ENCODE assay signal across 24 mouse cellular contexts in the genomic region with DNA sequence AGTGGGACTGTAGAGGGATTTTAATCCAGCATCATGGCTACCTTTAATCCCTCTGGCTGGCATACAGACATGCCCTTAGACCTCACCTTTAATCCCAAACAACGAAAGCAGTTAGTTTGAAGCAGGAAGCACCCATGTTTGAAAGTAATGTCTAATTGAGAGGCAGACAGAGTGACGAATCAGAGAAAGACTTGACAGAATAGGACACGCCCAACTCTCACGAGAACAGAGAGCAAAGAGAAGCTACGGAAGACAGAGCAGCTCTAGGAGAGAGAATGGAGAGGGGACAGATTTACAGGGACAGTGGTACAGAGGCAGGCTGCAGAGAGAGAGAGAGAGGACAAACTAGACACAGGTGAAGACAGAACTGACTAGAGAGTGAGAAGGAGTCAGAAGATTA. TPM values are rescaled to one million over a fixed set of nuclear protein-coding genes. Genes with fewer than 3 reads are reported as not detected.
DNase-seq lines count a peak whose midpoint lies in the region; TF ChIP-seq lines count a peak whose summit lies in the region.
"Had no signal": no experiment of that assay in that cellular context is flagged by ENCODE, and none has a peak within 500 bp of the region (broad histone marks: within the 10 kb centered on the region; RNA-seq: fewer than 3 reads in every experiment).

No protein-coding gene starts in this region.

- H3K36me3 ChIP-seq in E14TG2a.4 (ENCODE audit: insufficient read depth, low read length) (no peaks in the 10 kb centered on the region), ES-E14 (ENCODE audit: control insufficient read depth, insufficient read depth, low read length, poor library complexity, severe bottlenecking) (no peaks in the 10 kb centered on the region)
- H3K36me3 ChIP-seq: embryonic facial prominence, embryonic 10.5 days; embryonic facial prominence, embryonic 12.5 days; forebrain, embryonic 15.5 days had no signal

- H3K27ac ChIP-seq in ES-E14 (ENCODE audit: insufficient read depth, low read depth, low read length, poor library complexity, severe bottlenecking): no peak overlapping the region; the same call in 1 of the 2 replicates
- H3K27ac ChIP-seq in left cerebral cortex, adult 2 months: no peak overlapping the region
- H3K27ac ChIP-seq: embryonic facial prominence, embryonic 10.5 days; embryonic facial prominence, embryonic 12.5 days; forebrain, embryonic 13.5 days; forebrain, embryonic 15.5 days had no signal

- peak overlapping the region; percentile 29; the same call in 1 of the 2 replicates for H3K9ac ChIP-seq in ES-E14 (ENCODE audit: insufficient read depth, low read depth, low read length, poor library complexity, severe bottlenecking)
- H3K9ac ChIP-seq: embryonic facial prominence, embryonic 12.5 days; forebrain, embryonic 13.5 days; forebrain, embryonic 15.5 days; forebrain, postnatal 0 days had no signal

- peaks cover 43% of the 10 kb centered on the region for H3K4me1 ChIP-seq in E14TG2a.4 (replicated peaks; ENCODE audit: low read depth, low read length)
- H3K4me1 ChIP-seq in ES-E14 (ENCODE audit: control insufficient read depth in 2 of 2, insufficient read depth in 2 of 2, low read length in 2 of 2, poor library complexity in 1 of 2): peaks cover 0 to 2% of the 10 kb centered on the region in 2 experiments; a peak in 1 of 4 replicates
- H3K4me1 ChIP-seq: embryonic facial prominence, embryonic 12.5 days had no signal

- H3K4me3 ChIP-seq in E14TG2a.4 (replicated peaks; ENCODE audit: low read length): peak overlapping the region; percentile 11; the same call in 1 of the 2 replicates
- peak overlapping the region in 1 of 2 experiments; percentile 10; a peak in 1 of 4 replicates for H3K4me3 ChIP-seq in ES-E14 (ENCODE audit: insufficient read depth in 1 of 2, low read depth in 1 of 2, low read length in 2 of 2, poor library complexity in 1 of 2, severe bottlenecking in 1 of 2)
- H3K4me3 ChIP-seq in left cerebral cortex, adult 2 months: no peak overlapping the region
- H3K4me3 ChIP-seq: embryonic facial prominence, embryonic 10.5 days; embryonic facial prominence, embryonic 12.5 days; forebrain, embryonic 13.5 days; forebrain, embryonic 15.5 days had no signal

- H3K9me3 ChIP-seq in E14TG2a.4 (ENCODE audit: low read length): no peaks in the 10 kb centered on the region
- no peaks in the 10 kb centered on the region for H3K9me3 ChIP-seq in ES-E14 (ENCODE audit: control insufficient read depth, insufficient read depth, low read depth, low read length)
- H3K9me3 ChIP-seq: embryonic facial prominence, embryonic 10.5 days; embryonic facial prominence, embryonic 12.5 days; forebrain, embryonic 13.5 days; forebrain, embryonic 15.5 days had no signal

- in situ Hi-C loops in ES-E14 (cut with MboI; ENCODE audit: low sequenced_read_pairs in 2 of 2, unreplicated experiment in 2 of 2): no loop called here

- DNase-seq in 3T3-L1 (ENCODE audit: low read depth, low spot score) (peak; percentile 10), ES-E14 (ENCODE audit: low read depth, low spot score) (no peak), R1 (ENCODE audit: low read depth, low spot score) (peak; percentile 90)
- no peak for DNase-seq in left cerebral cortex, adult 2 months (ENCODE audit: extremely low spot score in 1 of 2, low spot score in 2 of 2)
- no peak for DNase-seq in frontal cortex, postnatal 25 days (ENCODE audit: low spot score in 2 of 2)
- no peak for DNase-seq in spleen, postnatal 4 days (ENCODE audit: low spot score in 2 of 2)
- no peak for DNase-seq in right cerebral cortex, adult 2 months (ENCODE audit: low spot score in 2 of 2)
- DNase-seq: adrenal gland, adult 2 months; adrenal gland, postnatal 10 days; adrenal gland, postnatal 25 days; B cell, adult 2 months; cerebellum, adult 11 months; cerebellum, adult 18-20 months; cerebellum, adult 9-10 months; cerebellum, postnatal 10 days; cerebellum, postnatal 25 days; forebrain, postnatal 0 days had no signal

- intact Hi-C loops in left cerebral cortex, adult 2 months (cut with DNase I): loop anchor here (5.0 kb wide), 1 partner anchor 76 kb away; a partner anchor contains a TSS

- H3K27me3 ChIP-seq in E14TG2a.4 (ENCODE audit: insufficient read depth, low read length): peaks cover 20% of the 10 kb centered on the region
- H3K27me3 ChIP-seq: Patski had no signal

- TF ChIP-seq CTCF in E14TG2a.4 (conservative IDR thresholded peaks at IDR 0.05; ENCODE audit: low read length): no peak
- TF ChIP-seq CTCF in left cerebral cortex, adult 2 months (IDR thresholded peaks at IDR 0.05): no peak

TF ChIP-seq in ES-E14, 5 proteins besides CTCF, POLR2A, EP300 and RAD21:
- TF ChIP-seq MAFK (IDR thresholded peaks at IDR 0.05; ENCODE audit: insufficient read depth, low read depth, low read length) (no peak), CHD2 (IDR thresholded peaks at IDR 0.05; ENCODE audit: low read depth, low read length) (peak; percentile 93), HCFC1 (IDR thresholded peaks at IDR 0.05; ENCODE audit: borderline replicate concordance, insufficient read depth, low read length) (no peak)

RNA-seq across cellular contexts. Expression of a gene that starts 4.3 kb away (rescaled TPM):
- 3.3 and 6.2 TPM in 2 replicates for total RNA-seq in ES-E14 (2012; rRNA removed)
- under 1 TPM; 0.16 to 0.25 TPM for total RNA-seq in left cerebral cortex, adult 2 months (2021)

RNA-seq across cellular contexts. Expression of a gene that starts 46.2 kb away (rescaled TPM):
- total RNA-seq in ES-E14 (2012; rRNA removed): 0.36 and 0.37 TPM in 2 replicates
- under 1 TPM in 1 of 2 experiments, not detected in 1; 0.14 TPM for total RNA-seq in left cerebral cortex, adult 2 months (2021)
- total RNA-seq: CH12.LX had no signal

Comparison
In these comparisons a context has a peak if more than half of its experiments do, and no peak if none do; other contexts are left out.
1. DNase-seq: peak in 3T3-L1 (single experiment) and R1 (single experiment); none in ES-E14 (single experiment), left cerebral cortex, adult 2 months (0 of 2), frontal cortex, postnatal 25 days (0 of 2), spleen, postnatal 4 days (0 of 2) and right cerebral cortex, adult 2 months (0 of 2).